Mouse (Mus musculus): ENCODE data around the gene Babam2. TPM values are rescaled to one million over a fixed set of nuclear protein-coding genes. Genes with fewer than 3 reads are reported as not detected.

The Babam2 gene
- polyA plus RNA-seq, 1 experiment = 33.3 TPM

GRCm38 (mm10) chr5:32071314-32071713 is 373.8 kb downstream of the Babam2 start:
- TF ChIP-seq CTCF (IDR thresholded peaks at IDR 0.05; ENCODE audit: borderline replicate concordance, extremely low read depth, insufficient read depth, insufficient read length) (no peak), POLR2A (IDR thresholded peaks at IDR 0.05; ENCODE audit: borderline replicate concordance, extremely low read depth, insufficient read depth, insufficient read length, poor library complexity, severe bottlenecking) (no peak)
- DNase-seq (ENCODE audit: low read depth) = no peak

GRCm38 (mm10) chr5:32071824-32072223 is 374.3 kb downstream of the Babam2 start:
- no peak for DNase-seq (ENCODE audit: low read depth)
- TF ChIP-seq POLR2A (IDR thresholded peaks at IDR 0.05; ENCODE audit: borderline replicate concordance, extremely low read depth, insufficient read depth, insufficient read length, poor library complexity, severe bottlenecking) = no peak
- TF ChIP-seq CTCF (IDR thresholded peaks at IDR 0.05; ENCODE audit: borderline replicate concordance, extremely low read depth, insufficient read depth, insufficient read length) = no peak

- DNase-seq (ENCODE audit: low read depth) = no peak
- no peak for TF ChIP-seq POLR2A (IDR thresholded peaks at IDR 0.05; ENCODE audit: borderline replicate concordance, extremely low read depth, insufficient read depth, insufficient read length, poor library complexity, severe bottlenecking)
- no peak for TF ChIP-seq CTCF (IDR thresholded peaks at IDR 0.05; ENCODE audit: borderline replicate concordance, extremely low read depth, insufficient read depth, insufficient read length)
These were observed 375.4 kb downstream of the Babam2 start for GRCm38 (mm10) chr5:32072877-32073276.

- no peak for DNase-seq (ENCODE audit: low read depth)
- TF ChIP-seq CTCF (IDR thresholded peaks at IDR 0.05; ENCODE audit: borderline replicate concordance, extremely low read depth, insufficient read depth, insufficient read length) = no peak
- TF ChIP-seq POLR2A (IDR thresholded peaks at IDR 0.05; ENCODE audit: borderline replicate concordance, extremely low read depth, insufficient read depth, insufficient read length, poor library complexity, severe bottlenecking) = no peak
These were observed 376.6 kb downstream of the Babam2 start for GRCm38 (mm10) chr5:32074053-32074452.

GRCm38 (mm10) chr5:32077139-32077538 is 379.7 kb downstream of the Babam2 start:
- DNase-seq (ENCODE audit: low read depth) = no peak
- no peak for TF ChIP-seq CTCF (IDR thresholded peaks at IDR 0.05; ENCODE audit: borderline replicate concordance, extremely low read depth, insufficient read depth, insufficient read length)
- no peak for TF ChIP-seq POLR2A (IDR thresholded peaks at IDR 0.05; ENCODE audit: borderline replicate concordance, extremely low read depth, insufficient read depth, insufficient read length, poor library complexity, severe bottlenecking)

- no peak for DNase-seq (ENCODE audit: low read depth)
These were observed 381.5 kb downstream of the Babam2 start for GRCm38 (mm10) chr5:32078986-32079385.

GRCm38 (mm10) chr5:32080490-32081219 is 383.2 kb downstream of the Babam2 start:
- TF ChIP-seq CTCF (IDR thresholded peaks at IDR 0.05; ENCODE audit: borderline replicate concordance, extremely low read depth, insufficient read depth, insufficient read length) (no peak), POLR2A (IDR thresholded peaks at IDR 0.05; ENCODE audit: borderline replicate concordance, extremely low read depth, insufficient read depth, insufficient read length, poor library complexity, severe bottlenecking) (no peak)
- DNase-seq (ENCODE audit: low read depth) = peak; percentile 25

More at GRCm38 (mm10) chr5:32078986-32079385, 381.5 kb downstream of the Babam2 start:
- TF ChIP-seq CTCF (IDR thresholded peaks at IDR 0.05; ENCODE audit: borderline replicate concordance, extremely low read depth, insufficient read depth, insufficient read length) (no peak), POLR2A (IDR thresholded peaks at IDR 0.05; ENCODE audit: borderline replicate concordance, extremely low read depth, insufficient read depth, insufficient read length, poor library complexity, severe bottlenecking) (no peak)

- TF ChIP-seq CTCF (IDR thresholded peaks at IDR 0.05; ENCODE audit: borderline replicate concordance, extremely low read depth, insufficient read depth, insufficient read length) = no peak
- no peak for DNase-seq (ENCODE audit: low read depth)
These were observed 386.9 kb downstream of the Babam2 start for GRCm38 (mm10) chr5:32084401-32084804.

GRCm38 (mm10) chr5:32085566-32085965 is 388.1 kb downstream of the Babam2 start:
- no peak for DNase-seq (ENCODE audit: low read depth)
- TF ChIP-seq CTCF (IDR thresholded peaks at IDR 0.05; ENCODE audit: borderline replicate concordance, extremely low read depth, insufficient read depth, insufficient read length) = no peak
- no peak for TF ChIP-seq POLR2A (IDR thresholded peaks at IDR 0.05; ENCODE audit: borderline replicate concordance, extremely low read depth, insufficient read depth, insufficient read length, poor library complexity, severe bottlenecking)

- DNase-seq (ENCODE audit: low read depth) = no peak
- TF ChIP-seq CTCF (IDR thresholded peaks at IDR 0.05; ENCODE audit: borderline replicate concordance, extremely low read depth, insufficient read depth, insufficient read length) = no peak
- no peak for TF ChIP-seq POLR2A (IDR thresholded peaks at IDR 0.05; ENCODE audit: borderline replicate concordance, extremely low read depth, insufficient read depth, insufficient read length, poor library complexity, severe bottlenecking)
These were observed 388.5 kb downstream of the Babam2 start for GRCm38 (mm10) chr5:32085971-32086370.

- DNase-seq (ENCODE audit: low read depth) = no peak
- TF ChIP-seq POLR2A (IDR thresholded peaks at IDR 0.05; ENCODE audit: borderline replicate concordance, extremely low read depth, insufficient read depth, insufficient read length, poor library complexity, severe bottlenecking) (no peak), CTCF (IDR thresholded peaks at IDR 0.05; ENCODE audit: borderline replicate concordance, extremely low read depth, insufficient read depth, insufficient read length) (no peak)
These were observed 389.1 kb downstream of the Babam2 start for GRCm38 (mm10) chr5:32086526-32087090.

- DNase-seq (ENCODE audit: low read depth) = no peak
These were observed 392.0 kb downstream of the Babam2 start for GRCm38 (mm10) chr5:32089481-32089880.

More at GRCm38 (mm10) chr5:32089481-32089880, 392.0 kb downstream of the Babam2 start:
- TF ChIP-seq POLR2A (IDR thresholded peaks at IDR 0.05; ENCODE audit: borderline replicate concordance, extremely low read depth, insufficient read depth, insufficient read length, poor library complexity, severe bottlenecking) = no peak
- TF ChIP-seq CTCF (IDR thresholded peaks at IDR 0.05; ENCODE audit: borderline replicate concordance, extremely low read depth, insufficient read depth, insufficient read length) = no peak

All from brain, embryonic 14.5 days (tissue).